Mouse (Mus musculus) neural tube, embryonic 13.5 days (tissue): ENCODE results near the gene Sipa1l1. TPM values are rescaled to one million over a fixed set of nuclear protein-coding genes. Genes with fewer than 3 reads are reported as not detected.

Experiments used
- ATAC-seq: fragments of 200-750 bp; cut with Nextera tagmentation; 2 replicates; pipeline ENCODE4 v1.8.0; 2017; ENCODE audit warnings: low read depth, mild to moderate bottlenecking, moderate TSS enrichment, moderate library complexity
- H3K27ac ChIP-seq: fragments of 300-500 bp; sonication (generic); replicated peaks from 2 replicates; pipeline ENCODE4 v1.5.1; 2015; ENCODE audit warnings: moderate library complexity, mild to moderate bottlenecking, inconsistent platforms
- H3K27me3 ChIP-seq: fragments of 300-500 bp; sonication (generic); 2 replicates; pipeline ENCODE4 v1.6.1; 2015; ENCODE audit warnings: mild to moderate bottlenecking, inconsistent platforms
- H3K36me3 ChIP-seq: fragments of 300-500 bp; sonication (generic); 2 replicates; pipeline ENCODE4 v1.6.1; 2015; ENCODE audit warnings: mild to moderate bottlenecking, inconsistent platforms
- H3K4me1 ChIP-seq: fragments of 300-500 bp; sonication (generic); replicated peaks from 2 replicates; pipeline ENCODE4 v1.6.1; 2015; ENCODE audit warnings: inconsistent platforms
- H3K4me2 ChIP-seq: fragments of 300-500 bp; sonication (generic); 2 replicates; pipeline ENCODE4 v1.6.1; 2015; ENCODE audit warnings: inconsistent platforms, mild to moderate bottlenecking, moderate library complexity
- H3K4me3 ChIP-seq: fragments of 300-500 bp; sonication (generic); 2 replicates; pipeline ENCODE4 v1.5.1; 2015; ENCODE audit warnings: mild to moderate bottlenecking, inconsistent platforms
- H3K9ac ChIP-seq: fragments of 300-500 bp; sonication (generic); 2 replicates; pipeline ENCODE4 v1.6.1; 2015; ENCODE audit warnings: moderate library complexity, mild to moderate bottlenecking, inconsistent platforms
- H3K9me3 ChIP-seq: fragments of 300-500 bp; sonication (generic); 2 replicates; pipeline ENCODE4 v1.6.1; 2016; ENCODE audit warnings: inconsistent platforms
- WGBS: fragments of 180-500 bp; shearing (Covaris S2); methylation state at CpG from one replicate; pipeline ENCODE4 v1.1.7; 2015; 5-methylcytosine and 5-hydroxymethylcytosine counted together
- polyA plus RNA-seq: library from polyadenylated mRNA; unstranded; fragments of >200 nt; fragmentation: Nextera tagmentation; extraction: Ambion mirVana; gene quantifications from 2 replicates; pipeline ENCODE4 v1.2.1, GENCODE M21; 2015

The Sipa1l1 gene
- polyA plus RNA-seq, 1 experiment from 2014 or later = 11.6 TPM

DNA sequence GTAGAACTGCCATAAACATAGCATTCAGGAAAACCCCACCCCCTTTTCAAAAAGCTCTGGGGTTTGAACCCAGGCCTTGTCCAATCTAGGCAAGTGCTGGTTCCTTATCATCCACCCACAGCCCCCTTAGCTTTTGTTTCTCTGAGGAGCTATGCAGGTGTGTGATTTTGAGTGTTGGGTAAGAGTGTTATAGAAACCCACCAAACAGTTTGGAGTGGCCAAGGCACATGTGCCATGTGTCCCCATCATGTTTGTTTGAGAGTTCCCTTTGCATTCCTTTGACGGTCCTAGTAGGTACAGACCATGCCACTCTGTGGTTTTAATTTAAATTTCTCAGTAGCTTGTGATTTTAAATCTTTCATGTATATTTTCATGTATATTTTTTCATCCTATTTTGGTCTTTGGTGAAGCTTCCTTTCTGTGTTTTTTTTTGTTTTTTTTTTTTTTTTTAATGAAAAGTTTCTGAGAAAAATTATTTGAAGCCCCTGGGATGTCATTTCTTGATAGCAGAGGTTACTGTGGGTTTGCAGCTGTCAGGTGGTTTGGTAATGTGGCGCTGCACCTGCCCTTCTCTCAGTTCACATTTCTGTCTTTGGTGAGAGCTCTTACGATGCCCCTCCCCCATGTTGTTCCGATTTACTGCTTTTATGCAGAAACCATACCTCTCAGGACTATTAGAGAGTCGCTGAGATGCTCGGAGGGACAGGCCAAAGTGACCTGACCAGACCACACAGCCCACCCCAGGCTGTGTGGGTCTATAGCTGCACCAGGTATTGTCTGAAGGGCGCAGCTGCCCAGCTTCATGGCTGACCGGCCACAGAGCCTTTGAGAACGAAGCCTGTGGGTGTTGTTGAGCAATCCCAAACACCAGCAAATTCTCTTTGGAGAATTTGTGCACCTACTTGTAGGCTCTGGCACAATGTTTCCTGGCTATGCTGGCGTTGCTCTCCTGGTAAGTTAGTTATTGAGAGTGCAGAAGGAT, 126.1 kb downstream of the Sipa1l1 start:
- H3K27ac ChIP-seq = no peak overlapping the region
- H3K36me3 ChIP-seq = no peaks in the 10 kb centered on the region
- 71% methylated on average over 10 of the region's 10 CpGs for WGBS

DNA sequence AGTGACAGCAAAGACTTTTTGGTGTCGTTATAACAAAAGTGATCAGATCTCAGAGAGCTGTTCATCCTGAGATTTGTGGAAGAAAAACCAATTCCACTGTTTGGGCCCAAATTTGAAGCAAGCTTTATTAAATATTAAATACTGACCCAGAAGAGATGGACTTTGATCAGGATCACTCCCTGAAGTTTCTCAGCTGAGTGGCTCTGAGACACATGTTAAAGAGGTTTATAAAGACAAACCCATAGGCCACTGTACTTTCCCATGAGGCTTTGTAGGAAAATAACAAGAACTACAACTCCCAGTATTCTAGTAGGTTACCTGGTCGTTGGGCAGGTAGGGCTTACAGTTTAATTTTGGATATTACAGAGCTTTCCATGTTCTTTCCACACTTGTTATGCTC, 127.2 kb downstream of the Sipa1l1 start:
- 96% methylated on average over 2 of the region's 2 CpGs for WGBS
- Histone ChIP-seq H3K4me2 (no peak overlapping the region), H3K4me1 (0 out of 2 replicates have a peak, but pooled peaks cover 2% of the 10 kb centered on the region), H3K36me3 (no peaks in the 10 kb centered on the region), H3K27me3 (no peaks in the 10 kb centered on the region), H3K9me3 (no peaks in the 10 kb centered on the region), H3K4me3 (no peak overlapping the region), H3K27ac (no peak overlapping the region), H3K9ac (no peak overlapping the region)
- no peak for ATAC-seq

More for the DNA sequence above, 126.1 kb downstream of the Sipa1l1 start:
- Histone ChIP-seq H3K27me3 (no peaks in the 10 kb centered on the region), H3K4me3 (no peak overlapping the region), H3K9me3 (no peaks in the 10 kb centered on the region), H3K4me1 (0 out of 2 replicates have a peak, but pooled peaks cover 2% of the 10 kb centered on the region), H3K9ac (no peak overlapping the region), H3K4me2 (no peak overlapping the region)
- ATAC-seq = no peak

DNA sequence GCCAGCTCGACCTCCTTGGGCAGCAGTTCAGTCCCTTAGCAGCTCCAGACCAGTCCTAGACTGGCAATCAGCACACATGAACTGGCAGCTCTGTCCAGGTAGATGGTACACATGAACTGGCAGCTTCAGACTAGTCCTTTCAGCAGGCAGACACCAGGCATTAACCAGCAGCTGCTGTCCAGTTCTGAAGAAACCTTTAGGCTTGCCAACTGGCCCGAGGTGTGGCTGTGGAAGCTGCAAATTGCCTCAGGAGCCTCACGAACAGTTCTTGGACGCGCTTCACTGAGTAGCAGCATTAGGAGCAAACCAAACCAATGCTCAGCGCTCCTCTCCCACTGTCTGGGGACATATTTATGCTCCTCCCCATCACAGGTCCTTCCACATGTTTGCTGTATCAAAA, 128.1 kb downstream of the Sipa1l1 start:
- no peak for ATAC-seq
- WGBS = 78% methylated on average over 6 of the region's 6 CpGs
- H3K27me3 ChIP-seq = no peaks in the 10 kb centered on the region

DNA sequence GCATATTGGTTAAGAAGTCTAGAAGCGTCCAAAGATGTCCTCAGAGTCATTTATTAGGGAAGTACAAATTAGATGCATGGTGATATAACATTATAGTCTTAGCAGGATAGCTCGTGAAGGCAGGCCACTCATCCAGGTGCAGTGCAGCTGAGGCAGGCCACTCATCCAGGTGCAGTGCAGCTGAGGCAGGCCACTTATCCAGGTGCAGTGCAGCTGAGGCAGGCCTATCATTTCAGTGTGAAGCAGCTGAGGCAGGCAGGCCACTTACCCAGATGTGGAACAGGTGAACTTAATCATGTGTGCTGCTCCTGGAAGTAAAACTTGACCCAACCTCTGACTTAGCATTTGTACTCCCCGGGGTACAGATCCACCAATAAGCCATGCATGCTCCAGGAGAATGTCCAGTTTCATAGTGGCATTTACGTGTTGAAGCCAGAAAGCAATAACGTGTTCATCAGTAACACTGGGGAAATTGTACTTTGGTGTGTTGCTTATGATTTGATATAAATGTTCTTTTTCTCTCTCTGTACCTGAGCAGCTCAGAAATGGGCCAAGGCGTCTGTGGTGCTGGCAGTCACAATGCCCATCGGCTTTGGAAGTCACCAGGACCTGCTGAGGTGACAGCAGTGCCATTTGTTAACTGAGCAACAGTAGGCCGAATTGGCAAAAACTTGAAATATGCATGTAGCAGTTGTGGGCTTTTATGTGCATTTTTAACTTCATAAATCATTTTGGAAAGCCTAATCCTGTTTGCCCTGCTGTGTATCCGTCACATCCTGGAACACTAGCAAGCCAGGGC, 129.7 kb downstream of the Sipa1l1 start:
- 0 out of 2 replicates have a peak, but pooled peaks cover 2% of the 10 kb centered on the region for H3K4me1 ChIP-seq
- ATAC-seq = no peak
- no peak overlapping the region for H3K4me2 ChIP-seq
- WGBS = 90% methylated on average over 9 of the region's 9 CpGs
- no peaks in the 10 kb centered on the region for H3K36me3 ChIP-seq
- H3K27ac ChIP-seq = no peak overlapping the region
- H3K4me3 ChIP-seq = no peak overlapping the region
- no peak overlapping the region for H3K9ac ChIP-seq
- no peaks in the 10 kb centered on the region for H3K9me3 ChIP-seq
- H3K27me3 ChIP-seq = no peaks in the 10 kb centered on the region

More for the DNA sequence above, 128.1 kb downstream of the Sipa1l1 start:
- H3K9me3 ChIP-seq = no peaks in the 10 kb centered on the region
- H3K4me3 ChIP-seq = no peak overlapping the region
- H3K4me2 ChIP-seq = no peak overlapping the region
- no peak overlapping the region for H3K27ac ChIP-seq
- H3K9ac ChIP-seq = no peak overlapping the region
- no peaks in the 10 kb centered on the region for H3K36me3 ChIP-seq
- 0 out of 2 replicates have a peak, but pooled peaks cover 2% of the 10 kb centered on the region for H3K4me1 ChIP-seq

DNA sequence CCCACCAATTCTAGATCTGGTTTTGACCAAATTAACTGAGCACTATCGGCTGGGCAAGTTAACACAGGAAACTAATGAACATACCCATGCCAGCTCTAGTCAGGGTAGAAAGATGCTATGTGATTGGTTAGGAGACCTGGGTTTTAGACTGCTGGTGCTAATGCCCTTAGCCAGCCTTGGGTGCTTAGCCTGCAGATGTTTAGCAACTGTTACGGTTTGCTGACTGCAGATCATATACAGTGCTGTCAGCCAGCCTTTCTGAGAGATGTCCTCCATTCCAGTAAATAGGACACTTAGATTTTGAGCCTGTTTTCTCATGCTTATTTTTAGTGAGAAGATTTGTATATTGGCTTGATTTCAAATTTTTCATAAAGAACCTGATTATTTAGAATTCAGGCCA, 135.0 kb downstream of the Sipa1l1 start:
- Histone ChIP-seq H3K4me3 (no peak overlapping the region), H3K27ac (no peak overlapping the region), H3K36me3 (no peaks in the 10 kb centered on the region), H3K4me2 (no peak overlapping the region), H3K4me1 (peaks cover 8% of the 10 kb centered on the region), H3K27me3 (no peaks in the 10 kb centered on the region), H3K9ac (no peak overlapping the region), H3K9me3 (no peaks in the 10 kb centered on the region)
- WGBS = 83% methylated on average over 2 of the region's 2 CpGs
- ATAC-seq = no peak

DNA sequence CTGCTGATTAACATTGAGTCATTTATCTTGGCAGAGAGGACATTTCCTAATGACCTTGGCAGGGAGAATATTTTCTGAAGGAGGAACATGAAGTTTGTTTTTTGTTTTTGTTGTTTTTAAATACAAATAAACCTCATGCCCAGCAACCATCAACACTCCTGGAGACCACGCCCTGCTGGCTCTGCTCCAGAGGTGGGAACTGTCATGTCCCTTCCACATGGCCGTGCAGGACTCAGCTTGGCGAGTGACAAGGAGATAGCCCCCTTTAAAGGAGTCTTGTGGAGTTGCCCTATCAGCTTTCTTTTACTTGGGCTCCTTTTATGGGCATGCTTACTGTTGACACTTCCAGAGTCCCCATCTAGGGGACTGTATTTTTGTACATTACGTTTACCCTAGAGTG, 136.9 kb downstream of the Sipa1l1 start:
- H3K9me3 ChIP-seq = no peaks in the 10 kb centered on the region
- no peak overlapping the region for H3K4me3 ChIP-seq
- no peak overlapping the region for H3K9ac ChIP-seq
- peaks cover 8% of the 10 kb centered on the region for H3K4me1 ChIP-seq
- no peaks in the 10 kb centered on the region for H3K36me3 ChIP-seq
- H3K27me3 ChIP-seq = no peaks in the 10 kb centered on the region
- H3K4me2 ChIP-seq = no peak overlapping the region
- no peak overlapping the region for H3K27ac ChIP-seq
- ATAC-seq = no peak
- 78% methylated on average over 4 of the region's 4 CpGs for WGBS

DNA sequence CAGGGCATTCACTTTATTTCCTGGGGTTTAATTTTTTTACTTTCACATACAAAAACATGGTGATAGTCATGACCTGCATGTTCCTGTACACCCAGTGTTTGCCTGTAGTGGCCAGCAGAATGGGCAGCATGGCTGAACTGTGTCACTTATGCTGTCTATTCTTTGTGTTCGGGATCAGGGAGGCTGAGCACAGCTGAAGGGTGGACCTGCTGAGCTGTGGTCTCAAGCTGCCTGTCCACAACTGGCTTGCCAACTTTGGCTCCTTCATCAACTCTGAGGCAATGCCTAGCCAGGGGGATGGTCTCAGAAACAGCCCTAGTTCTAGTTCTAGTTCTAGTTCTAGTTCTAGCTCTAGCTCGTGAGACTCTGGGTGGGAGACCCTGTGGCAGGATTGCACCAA, 142.5 kb downstream of the Sipa1l1 start:
- 76% methylated on average over 2 of the region's 2 CpGs for WGBS
- H3K9ac ChIP-seq = no peak overlapping the region
- H3K4me1 ChIP-seq = peaks cover 14% of the 10 kb centered on the region
- no peak for ATAC-seq
- H3K9me3 ChIP-seq = no peaks in the 10 kb centered on the region
- H3K27ac ChIP-seq = peak overlapping the region; percentile 64
- no peaks in the 10 kb centered on the region for H3K36me3 ChIP-seq
- no peak overlapping the region for H3K4me3 ChIP-seq
- no peaks in the 10 kb centered on the region for H3K27me3 ChIP-seq
- H3K4me2 ChIP-seq = no peak overlapping the region

DNA sequence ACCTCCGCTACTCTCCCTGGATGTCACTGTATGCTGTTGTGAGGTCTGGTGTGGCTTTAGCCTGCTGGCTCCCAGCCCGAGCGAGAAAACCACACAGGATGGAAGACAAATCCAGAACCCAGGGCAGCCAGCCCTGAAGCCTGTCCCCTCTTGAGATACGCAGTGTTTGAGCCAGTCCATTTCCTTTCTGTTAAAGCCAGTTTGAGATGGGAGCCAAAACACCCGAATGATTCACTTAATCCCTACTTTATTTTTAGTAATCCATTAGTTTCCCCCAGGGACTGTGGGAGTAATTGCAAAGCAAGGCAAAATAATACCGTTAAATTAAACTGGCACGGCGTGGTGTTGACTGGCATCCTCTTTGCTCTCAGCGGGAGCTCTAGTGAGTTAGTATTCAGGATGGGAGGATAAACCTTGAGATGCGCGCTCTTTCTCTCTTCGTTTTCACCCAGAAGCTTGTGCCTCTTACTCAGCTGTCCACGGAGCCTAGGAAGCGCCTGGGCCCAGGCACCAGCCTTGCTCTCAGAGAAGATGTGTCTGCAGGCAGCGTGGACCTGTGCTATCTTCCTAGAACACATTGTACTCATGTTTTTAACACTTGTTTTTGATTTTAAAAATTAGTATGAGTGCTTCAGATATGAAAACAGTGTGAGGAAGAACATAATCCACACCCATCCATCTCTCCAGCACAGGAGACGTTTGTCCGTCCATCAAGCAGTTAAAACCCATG, 143.1 kb downstream of the Sipa1l1 start:
- Histone ChIP-seq H3K36me3 (no peaks in the 10 kb centered on the region), H3K27me3 (no peaks in the 10 kb centered on the region), H3K4me3 (no peak overlapping the region), H3K9me3 (no peaks in the 10 kb centered on the region), H3K27ac (peak overlapping the region; percentile 64), H3K4me1 (peaks cover 14% of the 10 kb centered on the region), H3K4me2 (no peak overlapping the region), H3K9ac (no peak overlapping the region)
- ATAC-seq = peak; percentile 77; the same call in 1 of the 2 replicates
- 56% methylated on average over 17 of the region's 17 CpGs for WGBS

DNA sequence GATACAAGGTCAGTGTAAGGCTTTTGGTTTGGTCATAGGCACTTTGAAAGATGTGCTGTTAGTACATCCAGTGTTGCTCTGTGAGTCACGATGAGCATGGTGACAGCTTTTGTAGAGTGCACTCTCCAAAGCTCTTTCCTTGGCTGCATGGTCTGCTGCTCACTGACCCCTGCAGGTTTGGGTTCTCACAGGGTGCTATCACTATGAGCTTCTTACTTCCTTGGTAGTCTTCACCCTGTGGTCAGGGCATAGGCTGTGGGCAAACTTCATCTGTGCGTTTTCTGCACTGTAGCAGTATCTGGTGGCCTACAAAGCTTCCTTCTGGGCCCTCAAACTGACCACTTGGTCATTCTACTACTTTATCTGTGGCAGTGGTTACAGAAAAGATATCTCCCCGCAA, 144.0 kb downstream of the Sipa1l1 start:
- ATAC-seq = no peak
- H3K9me3 ChIP-seq = no peaks in the 10 kb centered on the region
- WGBS = 89% methylated on average over 3 of the region's 3 CpGs

DNA sequence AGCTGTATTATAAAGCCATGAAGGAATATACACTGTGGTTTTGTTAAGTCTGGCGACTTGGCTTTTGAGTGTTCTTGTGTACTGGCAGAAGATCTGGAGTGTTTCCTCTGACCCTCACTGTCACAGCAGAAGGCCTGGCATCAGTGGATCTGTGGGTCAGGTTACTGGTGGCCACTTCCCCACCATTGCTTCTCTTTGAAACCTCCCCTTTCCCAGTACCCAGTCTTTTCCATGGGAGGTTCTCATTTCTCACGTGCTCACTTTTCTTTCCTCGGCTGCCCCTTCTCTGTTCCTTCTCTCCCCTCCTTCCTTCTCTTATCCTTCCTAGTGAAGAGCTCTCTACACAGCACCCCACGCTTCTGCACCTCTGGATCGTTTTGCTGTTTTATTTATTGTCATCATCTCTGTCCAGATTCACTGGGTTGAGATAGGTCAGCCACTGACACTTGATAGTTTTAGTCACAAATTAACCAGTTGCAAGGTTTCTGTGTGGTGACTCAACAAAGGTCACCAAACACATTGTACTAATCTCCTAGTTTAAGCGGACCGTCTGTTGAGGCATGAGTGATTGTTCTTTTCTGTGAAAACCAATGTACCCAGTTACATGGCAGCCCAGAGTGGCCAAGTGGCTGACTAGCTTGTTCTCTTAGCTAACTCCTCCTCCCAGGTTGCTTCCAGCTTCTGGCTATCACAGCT, 150.5 kb downstream of the Sipa1l1 start:
- Histone ChIP-seq H3K4me3 (no peak overlapping the region), H3K4me2 (no peak overlapping the region), H3K9me3 (no peaks in the 10 kb centered on the region), H3K4me1 (peaks cover 8% of the 10 kb centered on the region; the same call in 1 of the 2 replicates), H3K27ac (no peak overlapping the region), H3K36me3 (no peaks in the 10 kb centered on the region), H3K9ac (no peak overlapping the region), H3K27me3 (no peaks in the 10 kb centered on the region)
- WGBS = 83% methylated on average over 7 of the region's 7 CpGs
- no peak for ATAC-seq

More for the DNA sequence above, 144.0 kb downstream of the Sipa1l1 start:
- Histone ChIP-seq H3K4me1 (peaks cover 14% of the 10 kb centered on the region), H3K9ac (no peak overlapping the region), H3K4me2 (no peak overlapping the region), H3K27me3 (no peaks in the 10 kb centered on the region), H3K36me3 (no peaks in the 10 kb centered on the region), H3K27ac (no peak overlapping the region), H3K4me3 (no peak overlapping the region)

DNA sequence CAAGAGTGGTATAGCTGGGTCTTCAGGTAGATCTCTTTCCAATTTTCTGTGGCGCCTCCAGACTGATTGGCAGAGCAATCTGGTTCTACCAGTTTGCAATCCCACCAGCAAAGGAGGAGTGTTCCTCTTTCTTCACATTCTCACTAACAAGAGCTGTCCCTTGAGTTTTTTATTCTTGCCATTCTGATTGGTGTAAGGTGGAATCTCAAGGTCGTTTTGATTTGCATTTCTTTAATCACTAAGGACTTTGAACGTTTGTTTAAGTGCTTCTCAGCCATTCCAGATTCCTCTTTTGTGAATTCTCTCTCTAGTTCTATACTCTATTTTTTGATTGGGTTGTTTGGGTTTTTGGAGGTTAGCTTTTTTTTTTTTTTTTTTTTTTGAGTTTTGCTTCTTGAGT, 151.1 kb downstream of the Sipa1l1 start:
- Histone ChIP-seq H3K4me2 (no peak overlapping the region), H3K27me3 (no peaks in the 10 kb centered on the region), H3K4me1 (peaks cover 8% of the 10 kb centered on the region; the same call in 1 of the 2 replicates), H3K9ac (no peak overlapping the region), H3K4me3 (no peak overlapping the region), H3K9me3 (no peaks in the 10 kb centered on the region), H3K36me3 (no peaks in the 10 kb centered on the region), H3K27ac (no peak overlapping the region)
- WGBS = 65% methylated on average over 3 of the region's 3 CpGs
- ATAC-seq = no peak
